Mouse (Mus musculus) limb, embryonic 15.5 days (tissue): Measurements from ENCODE around the gene Oog2. TPM values are rescaled to one million over a fixed set of nuclear protein-coding genes. Genes with fewer than 3 reads are reported as not detected.
"Not testable (repeated sequence)": the region's sequence is repeated elsewhere in the genome, so short reads cannot be mapped to it uniquely, and the experiment has no call there.

Experiments used
- ATAC-seq: fragments of 200-750 bp; cut with Nextera tagmentation; 2 replicates; pipeline ENCODE4 v1.8.0; 2017; ENCODE audit warnings: low read depth, moderate TSS enrichment; ENCODE audit not compliant: insufficient number of reproducible peaks, low FRiP score, low TSS enrichment
- H3K27ac ChIP-seq: fragments of 300-500 bp; sonication (generic); 2 replicates; pipeline ENCODE4 v1.5.1; 2015; ENCODE audit warnings: moderate library complexity, mild to moderate bottlenecking, inconsistent platforms
- H3K27me3 ChIP-seq: fragments of 300-500 bp; sonication (generic); 2 replicates; pipeline ENCODE4 v1.6.1; 2015; ENCODE audit warnings: inconsistent platforms
- H3K36me3 ChIP-seq: fragments of 300-500 bp; sonication (generic); 2 replicates; pipeline ENCODE4 v1.6.1; 2015; ENCODE audit warnings: inconsistent platforms
- H3K4me1 ChIP-seq: fragments of 300-500 bp; sonication (generic); 2 replicates; pipeline ENCODE4 v1.6.1; 2015; ENCODE audit warnings: inconsistent platforms
- H3K4me2 ChIP-seq: fragments of 300-500 bp; sonication (generic); 2 replicates; pipeline ENCODE4 v1.6.1; 2015; ENCODE audit warnings: mild to moderate bottlenecking, inconsistent platforms
- H3K4me3 ChIP-seq: fragments of 300-500 bp; sonication (generic); 2 replicates; pipeline ENCODE4 v1.5.1; 2015; ENCODE audit warnings: mild to moderate bottlenecking, inconsistent platforms
- H3K9ac ChIP-seq: fragments of 300-500 bp; sonication (generic); 2 replicates; pipeline ENCODE4 v1.6.1; 2015; ENCODE audit warnings: inconsistent platforms
- H3K9me3 ChIP-seq: fragments of 300-500 bp; sonication (generic); 2 replicates; pipeline ENCODE4 v1.6.1; 2016; ENCODE audit warnings: inconsistent platforms
- WGBS: fragments of 180-500 bp; shearing (Covaris S2); methylation state at CpG from one replicate; pipeline ENCODE4 v1.1.7; 2015; 5-methylcytosine and 5-hydroxymethylcytosine counted together
- polyA plus RNA-seq: library from polyadenylated mRNA; unstranded; fragments of >200 nt; fragmentation: Nextera tagmentation; extraction: Ambion mirVana; gene quantifications from 2 replicates; pipeline ENCODE4 v1.2.1, GENCODE M21; 2015

Oog2 gene
- polyA plus RNA-seq = not detected in 2 replicates

DNA sequence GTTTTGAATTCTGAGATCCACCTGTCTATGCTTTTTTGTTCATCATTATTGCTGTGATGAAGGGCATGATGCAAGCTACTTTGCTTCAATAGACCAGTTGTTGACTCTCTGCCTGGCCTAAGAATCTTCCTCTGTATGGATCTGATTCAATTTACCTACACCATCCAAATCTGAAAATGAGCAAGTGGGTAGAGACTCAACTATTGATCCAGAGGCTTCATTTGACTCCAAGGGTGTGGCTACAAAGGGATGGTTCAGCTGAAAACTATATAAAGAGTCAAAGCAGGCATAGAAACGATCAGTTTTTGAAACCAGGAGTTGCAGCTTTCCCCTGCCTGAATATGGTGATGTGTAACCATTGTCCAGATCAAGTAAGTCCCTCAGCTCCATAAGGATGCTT is at the start of gene Oog2:
Oog2 (plus strand) TSS at position 301 of the 400 bp plus-strand sequence.
- H3K4me2 ChIP-seq = no peak within 1 kb of the TSS
- H3K27ac ChIP-seq = no peak within 1 kb of the TSS
- 42% methylated on average over 1 of the region's 1 CpGs for WGBS
- H3K4me1 ChIP-seq = no peaks in the 10 kb centered on the region
- H3K27me3 ChIP-seq = no peaks in the 10 kb centered on the region
- ATAC-seq = no peak
- H3K4me3 ChIP-seq = no peak within 1 kb of the TSS
- no peaks in the 10 kb centered on the region for H3K9me3 ChIP-seq
- no peaks in the 10 kb centered on the region for H3K36me3 ChIP-seq
- no peak within 1 kb of the TSS for H3K9ac ChIP-seq

DNA sequence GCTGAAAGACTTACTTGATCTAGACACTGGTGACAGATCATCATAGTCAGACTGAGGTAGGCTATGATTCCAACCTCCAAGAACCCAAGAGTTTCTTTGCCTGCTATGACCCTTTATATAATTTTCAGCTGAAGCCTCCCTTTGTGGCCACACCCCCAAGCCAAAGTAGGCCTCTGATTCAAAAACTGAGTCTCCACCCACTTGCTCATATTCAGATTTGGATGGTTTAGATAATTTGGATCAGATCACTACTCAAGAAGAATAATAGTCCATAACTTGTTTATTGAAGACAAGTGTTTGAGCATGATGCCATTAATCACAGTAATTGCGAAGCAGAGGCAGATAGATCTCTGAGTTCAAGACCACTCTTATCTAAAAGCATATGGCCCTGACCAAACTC is 28.0 kb upstream of the Oog2 start, which contains the start of gene Oog3:
Oog3 (minus strand) TSS at position 101 of the 400 bp plus-strand sequence.
- no peaks in the 10 kb centered on the region for H3K36me3 ChIP-seq
- no peaks in the 10 kb centered on the region for H3K4me1 ChIP-seq
- H3K4me2 ChIP-seq = no peak within 1 kb of the TSS
- no peak for ATAC-seq
- 0 out of 2 replicates have a peak, but pooled peaks cover 8% of the 10 kb centered on the region for H3K9me3 ChIP-seq
- no peaks in the 10 kb centered on the region for H3K27me3 ChIP-seq
- H3K27ac ChIP-seq = no peak within 1 kb of the TSS
- H3K4me3 ChIP-seq = no peak within 1 kb of the TSS
- 77% methylated on average over 1 of the region's 1 CpGs for WGBS
- no peak within 1 kb of the TSS for H3K9ac ChIP-seq

DNA sequence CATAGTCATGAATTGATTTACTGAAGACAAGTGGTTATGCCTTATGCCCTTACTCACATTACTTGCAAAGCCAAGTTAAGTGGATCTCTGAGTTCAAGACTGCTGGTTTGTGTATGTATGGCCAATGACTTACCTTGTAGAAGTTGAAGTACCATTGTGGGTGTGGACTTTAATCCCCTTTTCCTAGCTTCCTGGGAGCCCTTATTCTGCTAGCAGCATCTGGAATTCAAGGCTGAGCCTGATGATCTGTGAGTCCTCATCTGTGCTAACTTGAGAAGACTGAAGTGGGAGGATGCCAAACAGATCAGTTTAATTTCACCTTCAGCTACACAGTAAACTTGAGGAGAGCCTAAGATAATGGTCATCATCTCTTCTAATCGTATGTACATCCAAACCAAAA is 22.7 kb downstream of the Oog2 start, which contains the start of gene C87977:
C87977 (minus strand) TSS at position 101 of the 400 bp plus-strand sequence.
- ATAC-seq, H3K4me3 ChIP-seq: not testable (repeated sequence)

More for the DNA sequence above, 22.7 kb downstream of the Oog2 start, which contains the start of gene C87977:
- not testable (repeated sequence) for H3K4me1 ChIP-seq, H3K4me2 ChIP-seq, H3K36me3 ChIP-seq, H3K27me3 ChIP-seq, H3K9me3 ChIP-seq, H3K27ac ChIP-seq, H3K9ac ChIP-seq
- WGBS = 84% methylated on average over 1 of the region's 1 CpGs

Other genes starting within 250 kb of the Oog2 start
- not detected in 2 replicates for gene Pramef25, start 239.7 kb upstream of the Oog2 start, polyA plus RNA-seq
- gene Gm13101, start 223.8 kb upstream of the Oog2 start, polyA plus RNA-seq = not detected in 2 replicates
- gene Pramef17, start 196.3 kb upstream of the Oog2 start, polyA plus RNA-seq = not detected in 2 replicates
- gene Pramel4, start 131.6 kb upstream of the Oog2 start, polyA plus RNA-seq = not detected in 2 replicates
- gene Gm13102, start 84.2 kb upstream of the Oog2 start, polyA plus RNA-seq = not detected in 2 replicates
- not detected in 2 replicates for gene Oog3, start 28.1 kb upstream of the Oog2 start, polyA plus RNA-seq
- gene C87977, start 22.6 kb downstream of the Oog2 start, polyA plus RNA-seq = not detected in 2 replicates
- not detected in 2 replicates for gene Pramel5, start 89.8 kb downstream of the Oog2 start, polyA plus RNA-seq
- not detected in 2 replicates for gene Gm13128, start 139.5 kb downstream of the Oog2 start, polyA plus RNA-seq
- not detected in 2 replicates for gene Gm13119, start 167.2 kb downstream of the Oog2 start, polyA plus RNA-seq
- not detected in 2 replicates for gene Pramef20, start 187.2 kb downstream of the Oog2 start, polyA plus RNA-seq
- 0.41 and 0.76 TPM in 2 replicates for gene Pramef12, start 217.7 kb downstream of the Oog2 start, polyA plus RNA-seq
- gene 1700012P22Rik, start 248.1 kb downstream of the Oog2 start, polyA plus RNA-seq = not detected in 2 replicates